Mouse (Mus musculus) fibroblast of lung, adult 2 months (primary cell): ENCODE results near the gene Cygb.
"Not testable (repeated sequence)": the region's sequence is repeated elsewhere in the genome, so short reads cannot be mapped to it uniquely, and the experiment has no call there.

Experiments used
- DNase-seq: peaks from one replicate; pipeline ENCODE4 v3.0.0-alpha.2; 2011; ENCODE audit warnings: low read depth

Cygb gene

DNA sequence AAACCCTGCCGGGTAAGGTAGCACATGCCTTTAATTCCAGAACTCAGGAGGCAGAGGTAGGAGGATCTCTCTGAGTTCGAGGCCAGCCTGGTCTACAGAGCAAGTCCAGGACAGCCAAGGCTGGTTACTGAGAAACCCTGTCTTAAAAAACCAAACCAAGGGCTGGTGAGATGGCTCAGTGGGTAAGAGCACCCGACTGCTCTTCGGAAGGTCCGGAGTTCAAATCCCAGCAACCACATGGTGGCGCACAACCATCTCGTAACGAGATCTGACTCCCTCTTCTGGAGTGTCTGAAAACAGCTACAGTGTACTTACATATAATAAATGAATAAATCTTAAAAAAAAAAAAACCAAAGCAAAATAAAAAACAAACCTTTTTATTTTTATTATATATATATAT lies 17.5 kb downstream of the Cygb start:
- not testable (repeated sequence) for DNase-seq

DNA sequence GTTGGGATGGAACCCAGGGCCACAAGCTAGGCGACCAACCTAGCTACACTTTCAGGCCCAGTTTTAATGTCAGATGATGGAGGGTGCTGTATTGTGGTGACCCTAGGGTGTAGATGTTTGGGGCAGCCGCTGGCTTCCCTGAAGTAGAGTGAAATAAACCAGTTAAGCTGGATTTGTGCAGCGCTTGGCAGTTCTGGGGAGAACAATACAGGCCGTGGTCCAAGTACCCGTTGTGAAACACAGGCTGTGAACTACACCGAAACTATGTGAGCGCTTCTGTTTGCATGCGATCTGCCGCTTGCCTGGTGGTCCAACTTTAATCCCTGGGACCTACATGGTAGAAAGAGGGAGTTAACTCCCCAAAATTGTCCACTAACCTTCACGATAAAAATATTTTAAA lies 21.2 kb downstream of the Cygb start:
- no peak for DNase-seq

DNA sequence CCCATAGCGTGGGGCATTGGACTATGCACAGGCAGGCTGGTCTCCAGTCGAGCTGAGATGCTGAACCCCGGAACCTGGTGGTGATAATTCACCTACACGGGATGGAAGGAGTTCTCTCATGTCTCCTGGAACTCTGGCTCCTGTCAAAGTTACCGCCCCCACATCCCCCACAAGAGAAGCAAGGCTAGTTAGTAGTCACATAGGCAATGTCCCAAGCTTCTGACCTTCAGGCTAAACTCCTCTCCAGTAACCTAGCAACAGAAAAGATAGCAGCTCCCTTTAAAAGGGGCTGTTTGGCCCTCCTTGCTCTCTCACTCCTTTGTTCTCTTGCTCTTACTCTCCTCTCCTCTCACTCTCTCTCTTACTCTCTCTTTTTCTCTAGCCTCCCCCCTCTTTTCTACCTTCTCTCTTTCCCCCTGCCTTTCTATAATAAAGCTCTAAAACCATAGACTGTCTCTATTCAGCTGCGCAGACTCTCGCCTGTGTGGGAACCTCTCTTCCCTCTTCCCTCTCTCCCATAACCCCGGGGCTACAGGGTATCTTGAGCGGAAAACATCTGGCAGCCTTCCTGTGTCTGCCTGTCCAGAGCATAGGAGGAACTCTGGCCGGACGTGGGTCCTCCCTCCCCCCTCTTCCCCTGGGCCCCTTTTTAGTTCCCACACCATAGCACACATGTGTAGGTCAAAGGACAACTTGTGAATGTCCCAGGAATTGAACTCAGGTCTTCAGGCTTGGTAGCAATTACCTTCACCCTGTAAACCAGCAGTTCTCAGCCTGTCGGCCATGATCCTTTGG lies 23.7 kb downstream of the Cygb start:
- DNase-seq: no peak

DNA sequence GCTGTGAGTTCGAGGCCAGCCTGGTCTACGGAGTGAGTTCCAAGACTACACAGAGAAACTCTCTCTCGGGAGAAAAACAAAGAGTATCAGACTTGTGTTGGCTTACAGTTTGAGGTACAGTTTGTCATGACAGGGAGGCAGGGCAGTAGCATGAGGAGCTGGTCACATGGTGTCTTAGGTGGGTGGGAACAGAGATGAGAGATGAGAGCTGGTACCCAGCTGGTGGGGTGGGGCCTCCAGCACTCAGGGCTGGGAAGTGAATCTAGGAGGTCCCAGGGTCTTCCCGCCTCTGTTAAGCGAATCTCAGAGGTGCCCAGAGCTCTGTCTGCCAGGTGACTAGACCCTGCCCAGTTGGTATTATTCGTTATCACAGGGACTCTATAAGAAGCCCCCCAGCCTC lies 24.6 kb downstream of the Cygb start:
- no peak for DNase-seq

DNA sequence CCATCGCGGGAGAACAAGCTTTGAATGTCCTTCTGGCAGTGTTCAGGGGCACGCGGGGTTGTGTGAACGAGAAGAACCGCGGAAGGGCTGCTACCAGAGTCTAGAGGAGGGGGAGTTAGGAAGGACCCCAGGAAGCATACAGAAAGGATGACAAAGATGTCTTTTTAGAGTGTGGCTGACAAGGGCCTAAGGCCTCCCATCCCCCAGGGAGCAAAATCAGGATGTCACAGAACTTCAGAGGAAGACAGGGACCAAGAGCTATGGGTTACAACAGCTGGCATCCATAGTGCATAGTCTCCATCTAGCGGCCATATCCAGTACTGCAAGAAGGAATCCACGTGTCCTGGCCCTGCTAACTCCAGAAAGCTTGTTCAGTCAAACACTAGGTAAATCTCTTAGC lies 25.4 kb downstream of the Cygb start:
- DNase-seq: no peak

DNA sequence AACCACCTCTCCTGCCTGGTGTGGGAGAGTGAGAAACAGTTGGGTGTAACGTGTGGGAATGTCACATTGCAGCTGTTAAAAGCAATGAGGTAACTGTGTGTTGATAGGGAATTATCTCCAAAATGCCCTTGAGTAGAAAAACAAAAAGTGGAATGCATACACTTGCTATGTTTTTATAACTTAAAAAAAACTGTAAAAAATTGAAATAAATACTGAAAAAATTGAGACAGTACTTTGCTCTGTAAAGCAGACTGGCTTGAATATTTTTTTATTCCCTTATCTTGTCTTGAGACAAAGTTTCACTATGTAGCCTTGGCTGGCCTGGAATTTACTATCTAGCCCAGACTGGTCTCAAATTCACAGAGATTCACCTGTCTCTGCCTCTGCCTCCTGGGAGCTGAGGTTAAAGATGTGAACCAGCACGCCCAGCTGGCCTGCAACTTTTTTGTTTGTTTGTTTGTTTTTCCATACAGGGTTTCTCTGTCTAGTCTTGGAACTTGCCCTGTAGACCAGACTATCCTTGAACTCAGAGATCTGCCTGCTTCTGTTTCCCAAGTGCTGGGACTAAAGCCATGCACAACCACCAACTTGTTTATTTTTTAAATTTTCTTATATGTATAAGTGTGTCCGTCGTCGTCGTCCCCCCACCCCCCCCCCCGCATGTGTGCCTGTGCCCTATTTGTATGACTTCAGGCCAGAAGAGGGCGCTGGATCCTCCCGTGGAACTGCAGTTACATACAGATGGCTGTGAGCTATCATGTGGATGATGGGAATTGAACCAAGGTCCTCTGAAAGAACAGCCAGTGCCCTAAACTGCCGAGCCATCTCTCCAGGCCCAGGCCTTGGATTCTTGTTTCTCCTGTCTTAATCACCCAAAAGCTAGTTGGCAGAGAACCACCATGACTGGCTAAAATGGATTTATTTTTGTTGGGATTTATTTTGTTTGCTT lies 26.8 kb downstream of the Cygb start:
- DNase-seq: no peak

DNA sequence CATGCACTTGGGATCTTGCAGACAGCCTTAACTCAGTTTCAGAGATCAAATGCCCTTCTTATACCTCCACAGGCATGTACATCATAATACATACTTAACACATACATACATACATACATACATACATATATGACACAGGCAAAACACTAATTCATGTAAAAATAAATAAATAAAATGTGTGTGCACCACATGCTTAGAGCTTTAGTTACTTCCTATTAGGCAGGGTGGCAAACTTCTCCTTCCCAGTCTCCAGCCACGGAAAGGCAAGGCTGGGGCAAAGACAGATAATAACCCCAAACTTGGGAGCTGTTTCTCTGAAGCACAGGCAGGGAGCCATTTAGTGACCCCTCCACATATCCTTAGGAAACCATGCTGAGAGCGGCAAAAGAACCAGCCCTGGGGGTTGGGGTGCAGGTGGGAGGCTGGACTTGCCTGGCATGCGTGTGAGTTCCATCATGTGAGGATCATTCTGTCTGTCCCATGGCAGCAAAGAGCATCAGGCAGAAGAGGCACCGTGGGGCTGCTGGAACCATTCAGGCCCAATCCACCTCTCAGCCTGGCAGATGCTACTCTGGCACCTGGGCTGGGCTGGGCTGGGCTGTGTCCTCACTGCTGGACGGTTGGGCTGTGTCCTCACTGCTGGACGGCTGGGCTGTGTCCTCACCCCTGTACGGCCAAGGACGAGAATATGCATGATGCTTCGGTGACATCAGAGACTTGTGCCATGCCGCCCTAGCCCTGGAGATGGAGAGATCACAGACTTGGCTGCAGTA lies 27.6 kb downstream of the Cygb start, which contains the start of gene Rhbdf2:
Rhbdf2 (minus strand) TSS at position 721 of the 773 bp plus-strand sequence.
- no peak for DNase-seq

DNA sequence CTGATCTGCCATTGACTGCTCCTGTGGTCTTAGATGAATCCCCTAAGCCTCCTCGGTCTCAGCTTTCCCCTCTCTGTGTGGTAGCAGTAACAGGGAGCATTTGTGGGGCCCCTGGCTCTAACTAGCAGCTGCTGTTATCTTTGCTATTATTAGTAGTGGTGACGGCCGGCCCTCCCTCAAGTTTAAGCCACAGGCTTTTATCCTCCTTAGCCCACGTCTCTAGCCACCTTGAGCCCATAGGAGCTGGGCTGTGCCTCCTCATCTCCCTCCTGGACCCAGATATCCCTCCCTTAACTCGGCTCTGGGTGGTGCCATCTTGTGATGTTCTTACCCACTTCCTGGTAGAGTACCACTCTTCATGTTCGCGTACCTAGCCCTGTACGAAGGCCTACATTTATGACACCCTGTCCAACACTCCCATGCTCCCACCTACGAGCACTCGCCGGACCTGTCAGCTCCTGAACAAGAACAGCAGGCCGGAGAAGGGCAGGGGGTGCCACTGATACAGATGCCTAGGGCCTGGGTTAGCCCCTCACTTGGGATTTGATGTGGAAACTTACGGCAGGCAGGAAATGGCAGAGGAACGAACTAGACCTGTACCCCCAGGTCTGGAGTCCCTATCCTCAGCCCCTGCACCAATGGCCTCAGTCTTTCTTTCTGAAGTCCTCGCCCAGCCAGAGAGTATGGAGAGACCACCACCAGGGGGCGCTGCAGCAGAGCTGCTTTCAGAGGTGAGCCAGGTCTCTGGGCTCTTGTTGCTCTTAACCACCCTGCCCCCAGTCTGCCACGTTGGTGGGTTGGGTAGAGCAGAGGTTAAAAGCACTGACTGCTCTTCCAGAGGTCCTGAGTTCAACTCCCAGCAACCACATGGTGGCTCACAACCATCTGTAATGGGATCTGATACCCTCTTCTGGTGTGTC lies 28.8 kb downstream of the Cygb start:
- DNase-seq: no peak

DNA sequence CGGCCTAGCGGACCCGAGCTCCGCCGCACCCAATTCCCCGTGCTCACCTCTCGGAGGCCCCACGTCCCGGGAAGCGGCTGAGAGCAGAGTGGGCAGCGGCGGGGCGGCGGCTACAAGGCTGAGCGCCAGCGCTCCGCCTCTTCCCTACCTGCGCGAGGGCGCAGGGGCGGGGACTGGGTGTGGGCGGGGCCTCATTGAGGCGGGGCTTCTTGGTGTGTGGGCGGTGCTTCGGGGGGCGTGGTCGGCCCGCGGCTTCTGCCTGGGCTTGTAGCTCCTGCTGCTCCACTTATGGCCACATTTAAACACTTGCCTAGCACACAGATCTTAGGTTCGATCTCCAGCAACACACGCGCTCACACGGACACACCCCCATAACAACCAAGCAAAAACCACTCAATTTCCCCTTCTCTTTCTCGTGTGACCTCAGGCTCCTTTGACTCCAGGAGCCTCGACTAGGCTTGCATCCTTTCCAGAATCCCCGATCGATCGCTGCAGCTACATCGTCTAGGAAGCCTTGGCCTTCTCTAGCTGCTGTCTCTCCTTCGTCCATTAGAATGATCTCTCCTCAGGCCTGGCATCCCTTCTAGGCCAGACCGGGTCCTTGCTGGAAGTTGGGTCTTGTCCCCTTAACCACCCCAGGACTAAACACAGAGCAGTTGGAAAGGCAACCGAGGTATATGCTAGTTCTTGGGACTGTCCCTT lies 29.8 kb downstream of the Cygb start:
- DNase-seq: no peak

DNA sequence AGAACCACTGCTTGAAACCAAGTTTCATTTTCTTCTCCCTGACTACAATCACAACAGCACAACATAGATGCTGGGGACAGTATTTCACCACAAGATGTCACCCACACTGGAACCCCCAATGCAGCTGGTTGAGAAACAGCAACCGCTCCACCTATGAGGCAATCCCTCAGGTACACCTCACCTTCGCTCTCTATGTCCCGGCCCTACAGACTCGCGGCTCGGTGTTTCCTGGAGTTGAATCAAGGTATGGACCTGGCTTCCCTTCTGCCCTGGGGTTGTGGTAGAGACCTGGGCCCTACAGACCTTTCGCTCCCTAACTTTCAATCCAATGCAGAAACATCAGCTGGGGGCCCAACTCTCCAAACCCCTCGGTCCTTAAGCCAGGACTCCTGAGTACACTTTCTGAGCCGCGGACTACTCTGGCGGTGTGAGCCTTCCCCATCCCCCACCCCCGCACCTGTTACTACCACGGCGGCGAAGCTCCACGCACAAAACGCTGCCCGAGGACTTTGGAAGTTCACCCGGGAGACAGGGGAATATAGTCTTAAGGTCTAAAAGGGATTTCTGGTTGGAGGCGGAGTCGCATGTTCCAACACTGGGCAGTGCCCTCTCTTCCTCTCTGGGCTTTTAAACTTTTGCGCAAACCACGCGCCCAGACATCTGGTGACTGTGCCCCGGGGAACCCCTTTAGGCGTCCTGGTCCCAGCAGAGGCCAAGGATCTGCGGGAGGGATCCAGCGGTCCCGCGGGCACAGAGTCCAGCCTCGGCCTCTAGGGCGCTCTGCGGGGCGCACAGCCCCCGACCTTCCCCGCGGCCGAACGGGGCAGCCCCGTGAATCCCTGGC lies 30.6 kb downstream of the Cygb start:
- DNase-seq: no peak

DNA sequence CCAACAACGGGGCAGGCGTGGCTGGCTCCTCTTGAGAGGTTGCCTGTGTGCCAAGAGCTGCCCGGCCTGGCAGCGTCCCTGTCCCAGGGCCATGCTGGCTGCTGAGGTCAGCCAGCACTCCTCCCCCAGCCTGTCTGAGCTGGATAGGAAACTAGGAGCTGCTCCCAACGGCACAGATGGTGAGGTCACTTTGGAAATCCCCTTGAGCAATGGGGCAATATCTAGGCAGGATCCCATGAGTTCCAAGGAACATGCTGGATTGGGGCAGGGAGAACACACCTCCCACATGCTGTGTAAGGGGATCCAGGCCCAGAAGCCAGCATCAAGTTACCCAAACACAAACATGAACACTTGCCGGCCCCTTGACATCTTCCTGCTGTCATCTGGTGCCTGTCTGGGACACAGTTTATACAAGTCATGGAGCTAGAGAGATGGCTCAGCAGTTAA lies 32.8 kb downstream of the Cygb start:
- peak; percentile 98 for DNase-seq

DNA sequence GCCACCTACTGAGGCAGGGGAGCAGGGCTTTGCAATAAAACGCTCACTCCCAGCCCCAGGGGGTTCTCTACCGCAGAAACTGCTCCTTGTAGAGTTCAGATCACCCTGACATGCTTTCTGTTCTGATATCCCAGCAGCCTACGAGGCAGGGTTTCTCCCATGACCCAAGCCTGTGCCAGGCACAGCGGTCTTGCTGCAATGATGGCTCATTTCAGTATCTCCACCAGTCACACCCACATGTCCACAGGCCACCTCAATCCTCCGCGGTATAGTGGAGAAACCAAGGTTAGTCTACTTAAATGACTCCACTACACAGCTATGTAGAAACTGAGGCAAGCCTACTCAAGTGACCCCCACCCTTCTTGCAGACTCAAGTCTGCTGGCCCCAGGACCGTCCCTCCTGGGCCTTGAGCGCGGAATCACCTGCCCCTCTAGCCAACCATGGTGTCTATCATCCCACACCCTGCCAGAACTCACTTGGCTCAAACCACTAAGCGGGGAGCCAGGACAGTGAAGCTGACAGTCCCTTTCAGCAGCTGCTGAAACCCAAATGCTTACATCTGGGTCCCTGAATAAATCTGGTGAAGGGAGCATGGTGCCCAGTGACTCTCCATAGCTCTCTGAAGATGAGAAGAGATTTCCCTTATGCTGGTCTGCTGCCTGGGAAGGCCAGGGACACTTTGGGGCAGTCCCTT lies 33.4 kb downstream of the Cygb start:
- no peak for DNase-seq

DNA sequence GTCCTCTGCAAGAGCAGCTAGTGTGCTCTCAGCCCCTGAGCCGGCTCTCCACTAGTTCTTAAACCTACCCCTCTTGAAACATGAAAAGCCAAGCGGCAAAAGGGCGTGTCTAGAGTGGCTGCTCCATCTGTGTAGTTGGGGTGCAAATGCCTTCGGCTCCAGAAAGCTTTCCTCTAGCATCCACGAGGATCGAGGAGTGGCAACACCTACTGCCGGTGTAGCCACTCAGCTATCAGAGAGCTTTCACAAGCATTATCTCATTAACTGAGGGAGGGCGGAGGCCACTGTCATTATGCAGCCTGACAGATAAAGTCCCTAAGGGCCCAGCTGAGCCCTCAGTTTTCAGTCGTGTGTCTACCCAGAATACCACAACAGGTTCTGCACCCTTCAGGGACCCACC lies 34.0 kb downstream of the Cygb start:
- no peak for DNase-seq

DNA sequence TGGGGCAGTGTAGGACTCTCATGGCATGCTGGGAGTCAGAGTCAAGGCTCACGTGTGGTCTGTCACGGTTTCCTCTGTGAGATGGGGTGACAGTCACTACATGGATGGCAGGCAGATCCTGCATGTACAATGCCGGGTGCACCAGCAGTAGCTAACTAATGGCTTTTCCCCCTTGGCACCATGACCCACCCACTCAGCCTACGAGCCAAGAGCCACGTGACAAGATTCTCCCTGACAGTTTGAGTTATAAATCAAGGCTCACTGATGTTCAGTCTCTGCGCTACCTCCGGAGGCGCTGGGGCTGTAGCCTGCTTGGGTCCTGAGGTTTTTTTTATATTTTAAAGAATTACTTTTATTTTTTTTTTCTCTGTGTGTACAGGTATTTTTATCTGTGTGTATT lies 34.6 kb downstream of the Cygb start:
- DNase-seq: no peak

DNA sequence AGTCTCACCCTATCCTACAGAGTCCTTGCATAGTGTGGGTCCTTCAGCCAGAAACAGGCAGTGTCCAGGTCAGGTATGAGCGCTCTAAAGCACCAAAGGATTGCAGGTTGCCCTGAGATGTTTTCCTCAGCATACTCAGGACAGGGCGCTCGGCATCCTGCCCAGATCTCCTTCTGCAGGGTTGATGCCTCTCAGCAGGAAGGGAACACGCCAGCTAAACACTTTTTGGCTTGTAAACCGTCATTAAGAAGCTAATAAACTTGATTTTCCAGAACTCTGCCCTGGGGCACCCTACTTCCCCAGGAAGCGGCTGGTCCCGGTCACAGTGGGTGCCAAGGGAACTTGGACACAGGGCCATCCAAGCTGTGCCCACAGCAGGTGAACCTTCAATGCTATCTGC lies 35.0 kb downstream of the Cygb start:
- no peak for DNase-seq

DNA sequence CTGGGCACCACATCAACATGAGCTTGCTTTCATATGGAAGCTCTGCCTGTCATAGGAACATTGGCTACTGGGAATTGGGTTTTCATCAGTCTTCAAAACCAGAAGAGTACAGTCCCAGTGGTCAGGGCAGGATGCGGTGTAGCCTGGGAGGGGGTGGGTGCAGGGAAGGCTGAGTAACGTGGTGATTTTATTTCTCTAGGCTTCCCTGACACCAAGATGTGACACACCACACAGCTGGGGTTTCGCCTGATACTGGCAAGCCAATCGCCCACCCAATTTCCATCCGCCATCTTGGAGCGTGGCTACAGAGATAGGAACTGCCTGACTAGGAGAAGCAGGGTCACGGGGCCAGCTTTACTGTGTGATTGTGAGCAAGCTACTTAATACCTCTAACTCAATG lies 35.4 kb downstream of the Cygb start:
- DNase-seq: no peak

DNA sequence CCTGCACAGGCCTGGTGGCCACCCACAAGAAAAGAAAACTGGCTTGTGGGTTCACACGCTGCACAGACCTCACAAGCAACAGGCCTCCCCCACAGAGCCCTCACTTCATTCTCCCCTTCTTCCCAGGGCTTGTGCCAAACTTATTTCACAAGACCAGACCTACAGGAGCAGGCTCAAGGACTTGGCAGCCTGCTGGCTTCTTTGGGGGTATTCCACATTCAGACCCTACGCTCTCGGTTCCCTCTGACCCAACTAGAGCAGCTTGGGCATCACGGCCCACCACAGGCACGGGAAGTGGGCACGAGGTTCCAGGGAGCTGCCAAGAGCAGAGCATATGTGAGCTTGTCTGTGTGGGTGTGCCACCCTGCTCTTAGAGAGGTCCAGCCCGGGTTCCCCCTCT lies 36.5 kb downstream of the Cygb start:
- peak; percentile 97 for DNase-seq

DNA sequence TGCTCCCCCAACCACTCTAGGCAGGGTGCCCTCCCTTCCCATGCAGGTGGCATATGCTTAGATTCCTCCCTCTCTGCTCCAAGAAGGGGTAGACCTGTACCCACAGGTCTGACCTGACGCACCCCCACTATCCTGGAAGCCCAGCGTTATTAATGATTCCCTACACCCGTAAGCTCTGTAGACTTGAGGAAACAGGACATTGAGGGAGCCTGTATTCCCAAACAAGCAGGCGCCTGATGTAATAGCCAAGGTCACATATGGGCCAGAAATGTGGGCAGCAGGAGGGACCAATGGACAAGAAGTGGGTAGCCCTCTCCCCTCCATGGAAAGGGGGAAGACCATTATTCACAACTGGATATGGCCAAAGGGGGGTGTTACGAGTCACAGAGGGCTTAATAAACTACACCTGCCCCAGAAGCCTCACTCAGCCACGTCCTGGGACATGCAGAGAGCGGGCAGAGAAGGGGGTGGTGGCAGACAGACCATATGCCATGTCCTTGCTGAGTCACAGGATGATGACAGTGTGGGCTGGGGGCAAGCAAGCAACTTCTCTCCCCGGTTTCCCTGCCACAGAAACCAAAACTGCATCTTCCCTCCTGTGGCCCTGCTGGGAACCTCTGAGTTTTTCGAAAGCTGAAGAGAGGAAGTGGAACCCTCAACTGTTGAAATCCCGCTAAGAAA lies 37.5 kb downstream of the Cygb start:
- DNase-seq: no peak
